Mouse (Mus musculus) bone marrow macrophage, adult 2 months (primary cell): ENCODE measurements around the gene Pqbp1. TPM values are rescaled to one million over a fixed set of nuclear protein-coding genes. Genes with fewer than 3 reads are reported as not detected.

ENCODE experiments used
- H3K27ac ChIP-seq: 2 replicates; pipeline ENCODE4 v1.5.1; 2012; ENCODE audit warnings: low read depth, low read length; ENCODE audit not compliant: insufficient read depth
- H3K4me1 ChIP-seq: 2 replicates; pipeline ENCODE4 v1.6.1; 2012; ENCODE audit warnings: low read length; ENCODE audit not compliant: control insufficient read depth, insufficient read depth
- H3K4me3 ChIP-seq: 2 replicates; pipeline ENCODE4 v1.5.1; 2012; ENCODE audit warnings: mild to moderate bottlenecking, low read length, moderate library complexity; ENCODE audit not compliant: insufficient read depth
- CTCF ChIP-seq: IDR thresholded peaks from 2 replicates; pipeline ENCODE4 v1.5.1; 2012; ENCODE audit warnings: low read depth, mild to moderate bottlenecking, low read length, moderate library complexity
- POLR2A ChIP-seq: IDR thresholded peaks from 2 replicates; pipeline ENCODE4 v1.6.1; 2012; ENCODE audit warnings: mild to moderate bottlenecking, low read depth, low read length, borderline replicate concordance
- polyA plus RNA-seq: library from polyadenylated mRNA; stranded (reverse); fragments of >200 nt; gene quantifications from 2 replicates; pipeline ENCODE4 v1.2.4, GENCODE M21; 2012; ENCODE audit not compliant: missing spikeins, insufficient read depth, insufficient read length

Pqbp1 gene
- polyA plus RNA-seq = 62.2 and 63.4 TPM in 2 replicates

DNA sequence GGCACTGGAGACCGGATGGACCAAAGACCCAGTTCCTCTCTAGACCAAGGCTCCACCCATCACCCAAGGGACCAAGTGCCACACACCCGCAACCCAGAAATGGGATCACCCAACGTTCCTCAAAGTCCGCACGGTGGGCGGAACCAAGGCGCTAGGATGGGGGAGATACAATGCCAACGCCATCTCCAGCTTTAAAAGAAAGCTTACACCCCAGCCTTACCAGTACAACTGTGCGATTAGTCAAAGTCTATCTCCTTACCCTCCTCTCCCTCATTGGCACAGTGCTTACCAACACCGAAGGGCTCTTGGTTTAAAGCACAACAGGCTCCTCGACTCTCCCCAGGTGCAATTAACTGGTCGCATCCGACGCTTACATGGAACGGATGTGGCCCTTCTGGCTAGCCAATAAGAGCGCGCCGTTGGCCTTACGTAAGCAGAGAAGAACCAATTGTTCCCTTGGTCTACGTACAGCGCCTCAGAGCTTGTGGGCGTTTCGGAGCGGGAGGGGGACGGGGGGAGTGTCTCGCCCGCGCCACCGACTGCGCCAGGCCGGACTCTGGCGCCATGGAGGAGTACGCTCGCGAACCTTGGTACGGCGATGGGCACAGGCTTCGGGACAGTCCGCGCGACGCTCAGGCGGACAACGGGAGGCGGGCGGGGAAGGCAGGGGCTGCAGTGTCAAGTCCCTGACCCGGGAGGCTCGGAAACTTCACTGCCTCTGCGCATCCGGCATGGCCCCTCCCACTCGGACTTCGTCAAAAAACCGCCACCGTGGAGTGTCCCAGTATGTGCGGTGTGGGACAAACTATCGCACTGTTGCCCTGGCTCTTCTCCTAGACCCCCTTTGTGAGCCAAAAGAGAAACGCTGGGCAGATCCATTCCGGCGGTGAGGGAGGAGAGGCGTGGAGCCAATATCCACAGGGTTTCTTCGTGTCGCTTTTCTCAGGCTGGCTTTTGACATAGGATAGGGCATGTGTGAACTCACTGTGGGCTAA lies at the start of gene Pqbp1, which contains the start of gene Timm17b:
Pqbp1 (minus strand) TSS at position 390 of the 995 bp plus-strand sequence.
Timm17b (plus strand) TSS at position 478 of the 995 bp plus-strand sequence.
- peak within 1 kb of the TSS; percentile 92 for H3K27ac ChIP-seq
- TF ChIP-seq POLR2A (no peak), CTCF (no peak)
- peak within 1 kb of the TSS; percentile 83 for H3K4me3 ChIP-seq
- H3K4me1 ChIP-seq = peaks cover 2% of the 10 kb centered on the region

DNA sequence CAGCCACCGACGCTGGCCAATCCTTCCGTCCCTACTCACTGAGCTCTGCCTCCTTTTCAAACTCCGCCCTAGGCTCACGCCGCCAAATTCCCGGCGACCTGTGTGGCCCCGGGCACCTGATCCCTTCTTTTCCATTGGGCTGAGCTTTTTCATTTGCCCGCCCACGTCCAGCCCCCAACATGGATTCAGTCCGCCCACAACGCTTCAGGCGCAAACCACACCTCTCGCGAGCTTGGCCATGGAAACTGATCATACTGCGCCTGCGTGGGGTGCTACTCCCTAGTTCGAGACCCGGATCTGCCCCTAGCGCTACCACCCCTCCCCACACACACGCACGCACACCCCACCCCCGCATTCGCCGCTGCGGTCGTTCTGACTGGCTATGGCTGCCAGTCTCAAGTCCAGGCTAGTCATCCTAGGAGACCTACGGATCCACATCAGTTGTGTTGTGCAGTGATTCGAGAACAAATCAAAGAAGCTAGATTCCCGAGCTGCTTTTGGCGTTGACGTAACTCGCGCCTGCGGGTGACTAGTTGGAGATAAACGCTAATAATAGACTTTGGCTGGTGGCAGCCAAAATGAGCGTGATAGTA lies 48.9 kb upstream of the Pqbp1 start:
- Histone ChIP-seq H3K27ac (peak overlapping the region; percentile 32; the same call in 1 of the 2 replicates), H3K4me3 (peak overlapping the region; percentile 61), H3K4me1 (peaks cover 4% of the 10 kb centered on the region)
- TF ChIP-seq CTCF (no peak), POLR2A (no peak)

DNA sequence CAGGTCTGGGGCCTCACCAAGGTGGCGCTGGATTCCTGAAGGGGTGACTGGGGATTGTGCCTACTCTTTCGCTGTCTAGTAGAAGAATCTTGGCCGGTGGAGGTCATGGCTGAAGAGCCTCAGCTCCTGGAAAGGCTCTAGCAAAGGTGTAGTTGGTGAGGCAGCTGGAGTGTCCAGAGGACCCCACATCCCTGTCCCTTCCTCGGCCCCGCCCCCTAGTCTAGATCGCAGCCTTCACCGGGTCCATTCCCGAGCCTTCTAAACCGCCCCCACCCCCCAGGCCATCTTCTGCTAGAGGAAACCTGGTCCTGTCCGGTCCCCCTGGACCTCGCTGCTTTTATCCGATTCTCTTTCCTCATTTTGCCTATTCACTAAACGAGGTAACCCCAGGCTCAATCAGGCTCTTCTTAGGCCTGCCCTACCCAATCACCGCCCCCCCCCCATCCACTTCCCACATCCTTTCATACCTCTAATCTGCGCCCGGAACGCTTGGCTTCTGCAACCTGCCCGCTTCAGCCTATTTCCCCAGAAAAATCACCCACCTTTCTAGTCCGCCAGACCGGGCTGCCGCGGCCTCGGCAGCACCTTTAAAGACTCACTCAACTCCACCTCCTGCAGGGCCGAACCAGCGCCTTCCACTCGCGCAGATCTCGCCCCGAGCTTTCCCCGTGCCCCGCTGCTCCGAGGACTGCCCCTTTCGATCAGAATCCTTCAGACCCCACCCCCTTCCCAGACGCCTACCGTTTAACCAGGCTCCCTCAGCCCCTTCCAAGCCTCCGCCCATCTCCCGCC lies 48.2 kb upstream of the Pqbp1 start, which contains the start of gene Hdac6:
Hdac6 (minus strand) TSS at position 782 of the 792 bp plus-strand sequence.
- Histone ChIP-seq H3K4me3 (peak within 1 kb of the TSS; percentile 61), H3K4me1 (peaks cover 4% of the 10 kb centered on the region), H3K27ac (peak within 1 kb of the TSS; percentile 32; the same call in 1 of the 2 replicates)
- TF ChIP-seq POLR2A (no peak), CTCF (no peak)

DNA sequence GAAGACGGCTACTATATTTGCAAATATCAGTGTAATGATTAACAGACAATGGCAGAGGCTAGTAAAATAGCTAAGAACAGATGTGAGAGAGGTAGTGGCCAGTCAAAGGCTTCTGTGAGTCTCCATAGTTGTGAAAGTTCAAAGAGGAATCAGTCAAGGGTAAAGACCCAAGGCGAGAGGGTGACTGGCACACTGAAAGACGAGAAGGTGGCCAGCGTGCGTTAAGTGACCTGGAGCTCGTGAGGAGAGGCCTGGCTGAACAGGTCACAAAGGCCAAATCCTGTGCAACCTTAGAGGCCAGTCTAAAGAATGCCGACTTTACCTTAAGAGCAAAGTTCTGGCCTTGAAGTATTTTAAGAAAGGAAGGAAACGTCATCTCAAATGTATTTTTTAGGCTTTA lies 46.5 kb upstream of the Pqbp1 start:
- no peak overlapping the region for H3K27ac ChIP-seq
- TF ChIP-seq CTCF (no peak), POLR2A (no peak)
- H3K4me1 ChIP-seq = peaks cover 4% of the 10 kb centered on the region
- H3K4me3 ChIP-seq = no peak overlapping the region

DNA sequence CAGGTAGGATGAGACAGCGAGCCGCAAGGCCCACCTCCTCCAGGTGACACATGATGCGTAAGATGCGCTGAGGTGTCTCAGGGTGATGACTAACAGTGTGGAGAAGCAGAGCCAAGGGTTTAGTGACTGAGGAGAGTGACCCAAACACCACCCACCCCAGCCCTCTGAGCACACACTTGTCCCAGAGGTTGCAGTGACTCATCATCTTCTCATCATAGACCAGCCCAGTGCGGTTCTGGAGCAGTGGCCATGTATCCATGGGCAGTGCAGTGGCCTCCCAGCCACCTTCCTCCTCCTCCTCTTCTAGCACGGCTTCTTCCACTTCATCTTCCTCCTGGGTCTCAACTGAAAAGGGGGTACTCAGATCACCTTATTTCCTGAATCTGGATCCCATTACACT lies 38.6 kb upstream of the Pqbp1 start:
- TF ChIP-seq CTCF = no peak
- TF ChIP-seq POLR2A = no peak
- Histone ChIP-seq H3K27ac (no peak overlapping the region), H3K4me3 (no peak overlapping the region), H3K4me1 (no peaks in the 10 kb centered on the region)

DNA sequence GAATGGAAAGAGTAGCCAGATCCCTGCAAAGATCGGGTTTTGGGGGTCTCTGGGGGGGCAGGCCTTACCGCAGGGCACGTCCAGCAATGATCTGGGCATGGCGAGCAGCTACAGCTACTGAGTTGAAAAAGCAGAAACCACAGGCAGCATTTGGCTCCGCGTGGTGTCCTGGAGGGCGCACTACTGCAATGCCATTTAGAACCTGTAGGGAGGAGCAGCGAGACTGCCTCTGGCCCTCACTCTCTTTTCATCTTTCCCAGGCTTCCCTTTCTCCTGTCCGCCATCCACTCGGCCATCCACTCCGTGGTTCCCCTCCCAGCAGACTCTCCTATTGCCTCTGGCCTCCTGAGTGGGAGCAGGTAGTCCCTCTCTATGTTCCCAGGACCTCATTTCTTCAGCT lies 37.8 kb upstream of the Pqbp1 start:
- TF ChIP-seq CTCF (no peak), POLR2A (no peak)
- no peak overlapping the region for H3K27ac ChIP-seq
- H3K4me3 ChIP-seq = no peak overlapping the region
- no peaks in the 10 kb centered on the region for H3K4me1 ChIP-seq

DNA sequence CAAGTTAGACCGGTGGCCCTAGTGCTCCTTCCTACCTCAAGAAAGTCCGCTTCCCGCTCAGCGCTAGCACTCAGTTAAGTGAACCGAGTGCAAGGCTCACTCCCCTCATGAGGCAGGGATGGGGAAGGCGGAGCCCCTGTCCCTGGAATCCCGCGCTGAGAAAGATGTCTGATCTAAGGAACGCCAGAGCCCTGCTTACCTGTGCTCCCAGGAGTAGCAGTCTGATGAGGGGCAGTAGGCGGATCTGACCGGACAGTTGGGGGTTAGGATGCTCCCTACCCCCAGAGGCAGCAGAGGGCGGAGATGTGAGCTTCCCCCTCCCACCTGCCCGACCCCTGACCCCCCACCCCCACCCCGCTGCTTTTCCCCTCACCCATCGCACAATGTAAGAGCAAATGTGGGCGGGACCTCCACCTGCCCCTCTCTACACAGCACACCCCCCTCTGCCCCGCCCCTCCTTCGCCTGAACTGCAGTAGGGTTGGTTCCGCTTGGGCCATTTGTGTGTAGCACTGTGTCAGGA lies 29.3 kb upstream of the Pqbp1 start, which contains the start of gene Eras:
Eras (minus strand) TSS at position 338 of the 521 bp plus-strand sequence.
- Histone ChIP-seq H3K27ac (no peak within 1 kb of the TSS), H3K4me1 (no peaks in the 10 kb centered on the region), H3K4me3 (peak within 1 kb of the TSS; percentile 17)
- TF ChIP-seq POLR2A (no peak), CTCF (no peak)

DNA sequence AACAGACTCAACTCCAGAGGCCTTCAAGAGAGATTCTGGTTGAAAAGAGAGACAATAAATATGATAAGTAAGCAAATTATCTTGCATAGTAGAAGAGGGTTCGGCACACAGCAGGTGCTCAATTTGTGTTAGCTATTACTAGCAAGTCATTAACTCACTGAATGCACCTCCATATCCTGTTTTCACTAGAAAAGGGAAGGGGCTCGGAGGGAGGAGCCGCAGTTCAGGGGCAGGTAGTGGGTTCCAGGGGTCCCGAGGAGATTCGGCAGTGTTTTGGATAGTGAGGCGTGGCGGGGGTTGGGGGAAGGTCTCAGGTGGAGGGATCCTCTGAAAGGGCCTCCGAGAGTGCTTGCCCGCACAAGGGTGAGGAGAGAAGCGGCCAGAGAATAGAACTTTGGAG lies 28.0 kb upstream of the Pqbp1 start:
- no peak overlapping the region for H3K27ac ChIP-seq
- no peaks in the 10 kb centered on the region for H3K4me1 ChIP-seq
- no peak for TF ChIP-seq POLR2A
- no peak for TF ChIP-seq CTCF
- peak overlapping the region; percentile 17 for H3K4me3 ChIP-seq

DNA sequence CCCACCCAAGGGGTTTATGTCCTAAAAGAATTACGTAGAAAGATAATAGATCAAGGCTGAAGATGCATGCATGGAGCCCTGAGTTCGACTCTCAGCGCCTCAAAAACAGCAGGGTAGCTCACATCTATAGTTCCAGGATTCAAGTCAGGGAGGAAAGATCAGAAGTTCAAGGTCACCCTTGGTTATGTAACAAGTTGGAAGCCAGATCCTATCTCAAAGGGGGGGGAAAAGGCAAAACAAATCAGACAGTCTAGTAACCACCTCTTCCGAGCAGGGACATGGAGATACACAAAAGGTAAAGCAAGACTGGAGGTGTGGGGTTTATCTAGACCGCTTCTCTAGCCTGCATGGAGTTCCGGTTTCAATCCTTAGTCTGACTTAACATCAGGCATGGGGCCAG lies 27.2 kb upstream of the Pqbp1 start:
- Histone ChIP-seq H3K4me3 (no peak overlapping the region), H3K27ac (no peak overlapping the region), H3K4me1 (no peaks in the 10 kb centered on the region)
- TF ChIP-seq POLR2A (no peak), CTCF (no peak)
